Mouse (Mus musculus) hindbrain, embryonic 10.5 days (tissue): ENCODE measurements around the gene Ncdn. TPM values are rescaled to one million over a fixed set of nuclear protein-coding genes. Genes with fewer than 3 reads are reported as not detected.

Experiments
- DNase-seq: peaks from one replicate; pipeline ENCODE4 v3.0.0-alpha.2; 2017; ENCODE audit warnings: low spot score
- H3K27ac ChIP-seq: fragments of 300-500 bp; sonication (generic); 2 replicates; pipeline ENCODE4 v1.5.1; 2016; ENCODE audit warnings: mild to moderate bottlenecking, moderate library complexity
- H3K27me3 ChIP-seq: fragments of 300-500 bp; sonication (generic); 2 replicates; pipeline ENCODE4 v1.6.1; 2016; ENCODE audit warnings: mild to moderate bottlenecking; ENCODE audit not compliant: poor library complexity, insufficient read depth, severe bottlenecking
- H3K36me3 ChIP-seq: fragments of 300-500 bp; sonication (generic); 2 replicates; pipeline ENCODE4 v1.6.1; 2016; ENCODE audit warnings: mild to moderate bottlenecking, moderate library complexity
- H3K4me1 ChIP-seq: fragments of 300-500 bp; sonication (generic); replicated peaks from 2 replicates; pipeline ENCODE4 v1.6.1; 2016; ENCODE audit warnings: mild to moderate bottlenecking
- H3K4me3 ChIP-seq: fragments of 300-500 bp; sonication (generic); 2 replicates; pipeline ENCODE4 v1.5.1; 2016; ENCODE audit warnings: mild to moderate bottlenecking, moderate library complexity
- H3K9me3 ChIP-seq: fragments of 300-500 bp; sonication (generic); 2 replicates; pipeline ENCODE4 v1.6.1; 2016; ENCODE audit warnings: mild to moderate bottlenecking, moderate library complexity
- WGBS: fragments of 180-500 bp; shearing (Covaris S2); methylation state at CpG from one replicate; pipeline ENCODE4 v1.1.7; 2016; 5-methylcytosine and 5-hydroxymethylcytosine counted together
- polyA plus RNA-seq: library from polyadenylated mRNA; unstranded; fragments of >200 nt; fragmentation: Nextera tagmentation; extraction: Ambion mirVana; gene quantifications from 2 replicates; pipeline ENCODE4 v1.2.1, GENCODE M21; 2016

Ncdn gene
- polyA plus RNA-seq = 35.6 and 49.1 TPM in 2 replicates

DNA sequence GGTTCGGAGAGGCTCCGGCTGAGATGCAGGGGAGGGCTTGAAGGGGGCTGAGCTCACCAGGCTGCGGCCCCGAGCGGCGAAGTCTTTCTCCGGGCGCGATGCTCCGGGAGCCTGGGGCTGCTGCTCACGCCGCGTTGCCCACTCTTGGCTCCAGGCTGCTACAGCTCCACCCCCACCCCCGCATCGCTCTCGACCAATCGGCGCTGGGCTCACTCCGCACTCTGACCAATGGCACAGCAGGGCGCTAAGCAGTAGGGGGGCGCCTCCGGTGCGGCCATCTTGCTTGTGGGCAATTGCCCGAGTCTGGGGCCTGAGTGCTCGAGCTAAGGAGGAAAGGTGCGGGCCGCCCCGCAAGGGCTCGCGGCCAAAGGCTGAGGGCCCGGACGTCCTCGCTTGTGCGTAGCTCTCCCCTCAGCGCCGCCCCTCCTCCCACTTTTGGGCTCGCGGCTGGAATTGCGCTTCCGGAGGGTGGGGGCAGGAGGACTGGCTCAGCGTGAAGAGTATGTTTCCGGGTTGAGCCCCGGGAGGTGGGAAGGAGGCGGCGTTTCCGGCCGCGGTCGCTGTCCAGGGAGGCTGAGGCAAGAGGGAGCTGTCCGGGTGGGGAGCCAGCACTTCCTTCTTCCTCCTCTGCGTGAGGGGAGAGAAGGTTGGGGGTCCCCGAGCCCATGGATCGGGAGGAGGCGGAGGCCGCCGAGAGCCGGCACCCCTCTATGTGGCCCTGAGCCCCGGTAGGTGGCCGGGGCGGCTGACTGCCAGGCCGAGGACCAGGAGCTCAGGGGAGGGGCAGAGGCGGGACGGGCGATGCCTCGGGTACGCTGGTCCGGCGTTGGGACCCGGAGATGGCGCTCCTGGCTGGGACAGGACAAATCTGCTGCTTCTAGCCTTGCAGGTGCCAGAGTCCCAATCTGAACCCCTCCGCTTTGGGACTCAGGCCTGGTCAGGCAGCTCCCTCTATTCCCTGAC, at the start of gene Ncdn, which contains the start of gene AU040320:
TSS of gene Ncdn (minus strand) at position 171 of the 963 bp plus-strand sequence.
TSS of gene AU040320 (plus strand) at position 277 of the 963 bp plus-strand sequence.
- Histone ChIP-seq H3K4me3 (peak within 1 kb of the TSS; percentile 76), H3K27ac (peak within 1 kb of the TSS; percentile 98), H3K9me3 (no peaks in the 10 kb centered on the region), H3K4me1 (peaks cover 49% of the 10 kb centered on the region), H3K36me3 (peaks cover 44% of the 10 kb centered on the region), H3K27me3 (no peaks in the 10 kb centered on the region)
- peak; percentile 99 for DNase-seq
- WGBS = under 1% methylated on average over 71 of the region's 71 CpGs

- Histone ChIP-seq H3K9me3 (no peaks in the 10 kb centered on the region), H3K4me3 (no peak overlapping the region), H3K36me3 (peaks cover 3% of the 10 kb centered on the region; the same call in 1 of the 2 replicates), H3K27me3 (no peaks in the 10 kb centered on the region), H3K27ac (no peak overlapping the region), H3K4me1 (peaks cover 4% of the 10 kb centered on the region; the same call in 1 of the 2 replicates)
- 95% methylated on average over 8 of the region's 8 CpGs for WGBS
- no peak for DNase-seq
These were observed 48.9 kb upstream of the Ncdn start for GRCm38 (mm10) chr4:126802174-126802573.

DNA sequence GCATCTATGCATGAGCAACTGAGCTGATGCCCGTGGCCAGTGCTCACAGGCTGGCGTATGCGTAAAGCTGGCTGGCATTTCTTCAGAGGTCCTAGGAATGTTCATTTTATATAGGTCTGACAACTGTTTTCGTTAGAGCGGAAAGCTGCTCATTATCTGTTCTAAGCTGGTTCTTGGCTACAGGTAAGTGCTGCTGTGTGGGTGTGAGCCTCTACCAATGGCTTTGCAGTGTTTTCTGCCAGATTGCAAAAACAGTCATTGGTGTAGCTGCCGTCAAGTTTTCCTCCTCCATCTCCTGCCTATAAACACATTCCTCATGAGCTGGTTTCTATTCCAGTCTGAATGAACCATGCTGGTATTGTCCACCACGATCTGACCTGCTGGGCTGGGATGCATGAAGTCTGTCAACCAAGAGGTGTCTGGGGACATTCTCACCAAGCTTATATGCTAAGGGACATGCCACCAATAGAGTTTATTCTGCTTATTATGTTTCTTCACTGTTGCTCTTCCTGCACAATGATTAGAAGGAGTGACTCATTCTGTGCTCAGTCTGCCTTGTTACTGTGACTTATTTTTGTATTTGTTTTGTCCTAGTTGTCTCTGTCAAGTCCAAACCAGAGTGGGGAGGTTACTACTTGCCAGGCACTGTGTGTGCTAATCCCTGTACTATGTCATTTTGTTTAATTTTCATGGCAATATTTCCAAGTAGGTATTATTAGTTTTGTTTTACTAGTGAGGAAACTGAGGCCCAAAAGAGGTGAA, 39.3 kb upstream of the Ncdn start:
- Histone ChIP-seq H3K27ac (no peak overlapping the region), H3K27me3 (no peaks in the 10 kb centered on the region), H3K4me3 (no peak overlapping the region), H3K9me3 (0 out of 2 replicates have a peak, but pooled peaks cover 3% of the 10 kb centered on the region), H3K36me3 (peaks cover 48% of the 10 kb centered on the region), H3K4me1 (no peaks in the 10 kb centered on the region)
- DNase-seq = no peak
- WGBS = 88% methylated on average over 7 of the region's 7 CpGs

GRCm38 (mm10) chr4:126782996-126783395, 29.8 kb upstream of the Ncdn start:
- Histone ChIP-seq H3K4me3 (no peak overlapping the region), H3K27ac (no peak overlapping the region), H3K4me1 (peaks cover 28% of the 10 kb centered on the region), H3K27me3 (no peaks in the 10 kb centered on the region), H3K9me3 (no peaks in the 10 kb centered on the region), H3K36me3 (0 out of 2 replicates have a peak, but pooled peaks cover 4% of the 10 kb centered on the region)
- no peak for DNase-seq
- WGBS = 86% methylated on average over 8 of the region's 8 CpGs

- Histone ChIP-seq H3K36me3 (0 out of 2 replicates have a peak, but pooled peaks cover 4% of the 10 kb centered on the region), H3K27me3 (no peaks in the 10 kb centered on the region), H3K9me3 (no peaks in the 10 kb centered on the region), H3K4me3 (no peak overlapping the region), H3K27ac (no peak overlapping the region), H3K4me1 (peaks cover 28% of the 10 kb centered on the region)
- WGBS = 92% methylated on average over 8 of the region's 8 CpGs
- DNase-seq = no peak
These were observed 29.3 kb upstream of the Ncdn start for GRCm38 (mm10) chr4:126782512-126782911.

DNA sequence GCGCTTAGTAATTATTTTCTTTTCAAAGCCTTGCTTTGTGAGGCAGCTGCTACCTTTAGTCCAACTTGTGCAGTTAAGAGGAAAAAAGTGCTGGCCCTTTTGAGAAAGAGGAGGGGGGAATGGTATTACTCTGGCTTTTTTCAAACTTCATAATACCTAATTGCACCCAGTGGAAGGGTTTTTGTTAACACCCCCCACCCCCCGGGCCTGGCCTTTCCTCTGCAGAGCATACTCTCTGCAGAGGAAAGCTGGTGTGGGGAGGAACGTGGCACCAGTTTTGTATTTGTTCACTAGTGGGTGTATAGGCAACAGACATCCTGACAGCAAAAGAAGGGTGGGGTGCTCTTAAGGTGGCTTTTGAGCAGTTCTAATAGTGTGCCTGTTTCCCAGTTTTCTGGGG, 28.6 kb upstream of the Ncdn start:
- H3K4me3 ChIP-seq = no peak overlapping the region
- no peak for DNase-seq
- H3K9me3 ChIP-seq = no peaks in the 10 kb centered on the region
- 88% methylated on average over 3 of the region's 3 CpGs for WGBS
- peaks cover 28% of the 10 kb centered on the region for H3K4me1 ChIP-seq
- H3K27me3 ChIP-seq = no peaks in the 10 kb centered on the region
- no peak overlapping the region for H3K27ac ChIP-seq
- H3K36me3 ChIP-seq = 0 out of 2 replicates have a peak, but pooled peaks cover under 1% of the 10 kb centered on the region

DNA sequence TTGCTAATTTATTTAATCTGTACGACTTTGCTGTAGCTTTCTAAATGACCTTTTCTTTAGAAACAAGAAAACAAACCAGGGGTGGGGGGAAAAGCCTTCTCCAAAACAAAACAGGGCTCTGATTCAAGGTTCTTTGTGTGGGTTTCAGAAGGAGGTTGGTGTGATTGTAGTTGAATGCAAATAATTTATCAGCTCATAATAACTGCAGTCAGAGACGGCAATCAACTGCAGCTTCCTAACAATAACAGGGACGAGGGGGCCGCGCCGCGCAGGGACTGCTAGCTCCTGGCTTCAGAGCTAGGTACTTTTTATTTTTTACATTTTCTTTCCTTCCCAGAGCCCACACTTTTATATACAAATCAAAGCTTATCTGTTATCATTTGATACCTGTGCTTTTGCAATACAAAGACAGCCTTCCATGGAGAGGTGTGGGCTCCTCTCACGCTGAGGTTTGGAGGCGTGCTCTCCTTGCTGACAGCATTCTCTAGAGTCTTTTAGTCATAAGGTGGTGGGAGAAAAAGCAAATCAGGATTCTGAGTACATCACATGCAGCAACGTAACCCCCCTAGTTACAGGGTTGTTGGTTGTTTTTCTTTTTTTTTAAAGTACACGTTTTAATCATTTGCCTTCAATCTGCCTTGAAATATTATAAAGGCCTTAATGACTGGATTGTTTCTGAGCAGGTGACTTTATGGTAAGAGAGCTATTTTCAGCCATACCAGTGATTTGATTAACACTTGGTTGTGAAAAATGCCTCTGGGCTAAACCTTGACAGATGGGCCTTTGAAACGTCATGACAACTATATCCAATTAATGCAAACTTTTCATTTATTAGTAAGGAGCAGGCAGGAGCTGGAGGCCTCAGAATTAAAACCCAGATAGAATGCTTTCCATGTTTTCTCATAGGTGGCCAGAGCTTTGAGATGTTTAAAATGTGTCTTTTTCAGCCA, 26.9 kb upstream of the Ncdn start:
- Histone ChIP-seq H3K27me3 (no peaks in the 10 kb centered on the region), H3K4me3 (no peak overlapping the region), H3K9me3 (no peaks in the 10 kb centered on the region), H3K36me3 (no peaks in the 10 kb centered on the region), H3K4me1 (peaks cover 28% of the 10 kb centered on the region), H3K27ac (peak overlapping the region; percentile 69)
- WGBS = 53% methylated on average over 12 of the region's 12 CpGs
- no peak for DNase-seq

GRCm38 (mm10) chr4:126779148-126779581, 25.9 kb upstream of the Ncdn start:
- WGBS = 53% methylated on average over 8 of the region's 8 CpGs
- Histone ChIP-seq H3K4me3 (no peak overlapping the region), H3K36me3 (no peaks in the 10 kb centered on the region), H3K27ac (peak overlapping the region; percentile 69), H3K4me1 (peaks cover 28% of the 10 kb centered on the region), H3K9me3 (no peaks in the 10 kb centered on the region), H3K27me3 (no peaks in the 10 kb centered on the region)
- DNase-seq = no peak

DNA sequence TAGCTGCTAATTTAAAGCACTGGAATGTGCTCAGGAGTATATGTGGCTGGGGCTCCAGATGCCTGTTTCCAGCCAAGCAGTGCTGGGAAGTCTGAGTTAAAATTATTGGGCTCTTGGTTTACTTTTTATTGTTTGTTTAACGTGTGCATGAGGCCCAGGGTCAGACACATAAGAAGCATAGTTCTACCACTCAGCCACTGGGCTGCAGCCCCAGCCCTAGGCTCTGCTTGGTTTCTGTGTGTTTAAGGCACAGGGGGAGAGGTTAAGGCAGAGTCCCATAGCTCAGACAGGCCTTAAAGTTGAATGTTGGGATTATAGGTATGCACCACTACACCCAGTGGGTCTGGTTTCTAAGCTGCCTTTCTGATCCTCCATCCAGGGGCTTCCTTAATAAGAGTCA, 21.9 kb upstream of the Ncdn start:
- Histone ChIP-seq H3K4me1 (peaks cover 16% of the 10 kb centered on the region), H3K9me3 (no peaks in the 10 kb centered on the region), H3K27ac (no peak overlapping the region), H3K36me3 (peaks cover 9% of the 10 kb centered on the region; the same call in 1 of the 2 replicates), H3K27me3 (no peaks in the 10 kb centered on the region), H3K4me3 (no peak overlapping the region)
- 81% methylated on average over 1 of the region's 1 CpGs for WGBS
- DNase-seq = no peak

DNA sequence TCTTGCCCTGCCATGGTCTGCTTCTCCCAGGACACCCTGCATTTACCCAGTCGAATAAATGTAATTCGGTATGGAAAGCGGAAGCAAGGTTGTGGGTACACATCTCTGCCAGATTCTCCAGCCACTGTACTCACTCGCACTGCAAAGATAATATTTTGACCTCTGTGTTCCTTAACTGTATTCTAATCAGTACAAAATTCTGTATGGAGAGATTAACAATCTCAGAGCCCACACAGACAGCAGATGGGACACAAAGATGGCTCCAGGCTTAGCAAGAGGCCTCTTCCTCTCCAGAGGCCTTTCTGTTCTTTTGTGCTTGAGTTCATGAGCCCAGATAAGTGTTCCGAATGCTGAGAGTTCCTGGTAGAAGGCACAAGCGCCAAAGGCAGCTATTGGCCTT, 20.6 kb upstream of the Ncdn start:
- DNase-seq = no peak
- H3K4me1 ChIP-seq = peaks cover 3% of the 10 kb centered on the region
- peaks cover 15% of the 10 kb centered on the region; the same call in 1 of the 2 replicates for H3K36me3 ChIP-seq
- WGBS = 94% methylated on average over 6 of the region's 6 CpGs
- H3K9me3 ChIP-seq = no peaks in the 10 kb centered on the region
- no peak overlapping the region for H3K4me3 ChIP-seq
- no peaks in the 10 kb centered on the region for H3K27me3 ChIP-seq
- no peak overlapping the region for H3K27ac ChIP-seq

DNA sequence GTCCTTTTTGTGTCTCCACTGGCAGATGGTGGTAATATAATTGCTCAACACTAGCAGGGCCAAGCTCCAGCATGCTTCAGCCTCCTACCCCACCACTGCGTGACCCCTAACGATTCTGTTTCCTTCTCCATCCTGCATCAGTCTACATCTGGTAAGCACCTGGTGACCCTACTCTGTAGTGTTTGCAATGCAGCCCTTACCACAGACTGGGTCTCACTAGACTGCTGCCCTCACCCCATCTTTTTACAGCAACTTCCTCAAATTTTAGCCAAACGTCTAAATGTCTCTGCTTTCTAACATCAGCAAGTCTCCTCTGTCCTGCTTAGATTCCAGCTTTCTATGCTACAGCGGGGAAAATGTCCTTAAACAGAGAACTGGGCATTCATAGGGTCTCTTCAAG, 17.6 kb upstream of the Ncdn start:
- no peak for DNase-seq
- H3K27me3 ChIP-seq = no peaks in the 10 kb centered on the region
- no peaks in the 10 kb centered on the region for H3K4me1 ChIP-seq
- no peak overlapping the region for H3K27ac ChIP-seq
- no peak overlapping the region for H3K4me3 ChIP-seq
- WGBS = 89% methylated on average over 4 of the region's 4 CpGs
- peaks cover 21% of the 10 kb centered on the region for H3K36me3 ChIP-seq
- H3K9me3 ChIP-seq = no peaks in the 10 kb centered on the region
